In the genomic region with DNA sequence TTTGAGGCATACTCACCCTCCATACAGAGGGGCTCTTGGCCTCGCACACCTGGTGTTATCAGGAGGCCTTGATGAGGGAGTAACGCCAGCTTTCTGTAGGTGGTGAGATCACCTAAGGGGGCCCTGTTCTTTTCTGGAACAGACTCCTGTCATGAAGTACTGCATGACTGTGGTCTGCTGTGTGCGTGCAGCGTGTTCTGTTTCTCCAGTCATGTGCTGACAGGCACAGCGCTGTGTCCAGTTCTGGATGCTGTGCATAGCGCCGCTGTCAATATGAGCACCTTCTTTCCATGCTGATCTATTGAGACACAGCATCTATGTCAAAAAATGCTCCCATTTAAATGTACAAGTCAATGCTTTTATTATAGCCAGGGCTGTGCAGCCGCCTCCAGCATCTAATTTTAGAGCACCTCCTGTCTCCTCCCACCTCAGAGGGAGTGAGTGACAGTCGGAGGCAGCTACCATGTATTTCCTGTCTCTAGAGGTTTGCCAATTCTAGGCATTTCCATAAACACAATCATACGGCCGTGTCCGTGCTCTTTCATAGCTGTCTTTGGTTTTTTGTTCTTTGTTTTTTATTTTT, we compare ENCODE assay signal across 10 mouse cellular contexts. TPM values are rescaled to one million over a fixed set of nuclear protein-coding genes. Genes with fewer than 3 reads are reported as not detected.
DNase-seq lines count a peak whose midpoint lies in the region; ATAC-seq and TF ChIP-seq lines count a peak whose summit lies in the region.
"Had no signal": no experiment of that assay in that cellular context is flagged by ENCODE, and none has a peak within 500 bp of the region (broad histone marks: within the 10 kb centered on the region; RNA-seq: fewer than 3 reads in every experiment).

No protein-coding gene starts in this region.

- no peaks in the 10 kb centered on the region for H3K36me3 ChIP-seq in heart, embryonic 15.5 days
- H3K36me3 ChIP-seq in hindbrain, embryonic 16.5 days (ENCODE audit: control insufficient read depth, insufficient read depth, low read length): no peaks in the 10 kb centered on the region
- H3K36me3 ChIP-seq in liver, postnatal 0 days (replicated peaks; ENCODE audit: insufficient read depth, low read length): no peaks in the 10 kb centered on the region

- no peaks in the 10 kb centered on the region for H3K27me3 ChIP-seq in heart, embryonic 15.5 days
- H3K27me3 ChIP-seq in hindbrain, embryonic 16.5 days (replicated peaks; ENCODE audit: control insufficient read depth, insufficient read depth, low read length): no peaks in the 10 kb centered on the region
- no peaks in the 10 kb centered on the region for H3K27me3 ChIP-seq in liver, postnatal 0 days (ENCODE audit: insufficient read depth, low read length)

- peaks cover 13% of the 10 kb centered on the region for H3K4me1 ChIP-seq in heart, embryonic 15.5 days (replicated peaks)
- H3K4me1 ChIP-seq in hindbrain, embryonic 16.5 days (ENCODE audit: control insufficient read depth, insufficient read depth, low read depth, low read length): no peaks in the 10 kb centered on the region
- peaks cover 26% of the 10 kb centered on the region for H3K4me1 ChIP-seq in liver, postnatal 0 days (ENCODE audit: insufficient read depth)

- no peak overlapping the region for H3K9ac ChIP-seq in heart, embryonic 15.5 days
- H3K9ac ChIP-seq in hindbrain, embryonic 16.5 days (ENCODE audit: low read depth, low read length): no peak overlapping the region
- no peak overlapping the region for H3K9ac ChIP-seq in liver, postnatal 0 days (replicated peaks)
- H3K9ac ChIP-seq: lung, embryonic 14.5 days had no signal

- H3K4me2 ChIP-seq in heart, embryonic 15.5 days: peak overlapping the region; percentile 14
- no peak overlapping the region for H3K4me2 ChIP-seq in hindbrain, embryonic 16.5 days (ENCODE audit: low read length)
- no peak overlapping the region for H3K4me2 ChIP-seq in liver, postnatal 0 days (ENCODE audit: low read depth, low read length)
- H3K4me2 ChIP-seq: lung, embryonic 14.5 days had no signal

- 43% methylated on average over 12 of the region's 12 CpGs for WGBS in heart, embryonic 15.5 days
- 74% methylated on average over 12 of the region's 12 CpGs for WGBS in hindbrain, embryonic 16.5 days
- WGBS in liver, postnatal 0 days (ENCODE audit: insufficient replicate concordance): 59% methylated on average over 12 of the region's 12 CpGs

- ATAC-seq in heart, embryonic 15.5 days (replicated peaks; ENCODE audit: insufficient number of reproducible peaks, insufficient read depth, low FRiP score, low read depth): no peak
- ATAC-seq in hindbrain, embryonic 16.5 days: peak; percentile 35; the same call in 1 of the 2 replicates
- no peak for ATAC-seq in liver, postnatal 0 days

- no peak for TF ChIP-seq CTCF in liver, postnatal 0 days (IDR thresholded peaks at IDR 0.05; ENCODE audit: low read depth)

- H3K9me3 ChIP-seq in heart, embryonic 15.5 days (replicated peaks): no peaks in the 10 kb centered on the region
- no peaks in the 10 kb centered on the region for H3K9me3 ChIP-seq in hindbrain, embryonic 16.5 days (ENCODE audit: control insufficient read depth, low read length)
- H3K9me3 ChIP-seq in liver, postnatal 0 days (ENCODE audit: low read length): no peaks in the 10 kb centered on the region

- intact Hi-C loops in heart, postnatal 14 days (cut with DNase I): no loop called here

- no peak for DNase-seq in heart, postnatal 14 days
- peak; percentile 52 for DNase-seq in 416B (ENCODE audit: low read depth)
- peak; percentile 47 for DNase-seq in CD4-positive helper T cell, adult 2 months (ENCODE audit: low read depth, low spot score)
- no peak for DNase-seq in adrenal gland, postnatal 14 days
- DNase-seq in liver, postnatal 0 days: no peak
- no peak for DNase-seq in lung, postnatal 25 days (ENCODE audit: low spot score)
- DNase-seq: lung, embryonic 14.5 days had no signal

- TF ChIP-seq EP300 in liver, postnatal 0 days (IDR thresholded peaks at IDR 0.05; ENCODE audit: low read depth): no peak

- no peak overlapping the region for H3K4me3 ChIP-seq in heart, embryonic 15.5 days
- H3K4me3 ChIP-seq in hindbrain, embryonic 16.5 days (ENCODE audit: low read length): no peak overlapping the region
- H3K4me3 ChIP-seq in liver, postnatal 0 days (ENCODE audit: low read depth, low read length): no peak overlapping the region

- no peak overlapping the region for H3K27ac ChIP-seq in heart, embryonic 15.5 days
- H3K27ac ChIP-seq in hindbrain, embryonic 16.5 days (ENCODE audit: low read depth, low read length): no peak overlapping the region
- no peak overlapping the region for H3K27ac ChIP-seq in liver, postnatal 0 days (ENCODE audit: low read depth)

RNA-seq across cellular contexts. Expression of gene Cry2, which starts 8.7 kb away (rescaled TPM):
- 15.8 and 20.9 TPM in 2 replicates for polyA plus RNA-seq in heart, embryonic 15.5 days (2015; fragmentation: Nextera tagmentation; extraction: Ambion mirVana)
- 10 to 100 TPM; 20.9 to 26.6 TPM for total RNA-seq in heart, postnatal 14 days (2021)
- polyA plus RNA-seq in hindbrain, embryonic 16.5 days (2015; fragmentation: Nextera tagmentation; extraction: Ambion mirVana): 51.4 and 53.2 TPM in 2 replicates
- total RNA-seq in adrenal gland, postnatal 14 days (2021): 31.8 and 37.3 TPM in 2 replicates
- polyA plus RNA-seq in liver, postnatal 0 days (2015; fragmentation: Nextera tagmentation; extraction: Ambion mirVana): 9.6 and 11.9 TPM in 2 replicates

RNA-seq across cellular contexts. Expression of gene Slc35c1, which starts 17.8 kb away (rescaled TPM):
- 6.9 and 11.6 TPM in 2 replicates for polyA plus RNA-seq in heart, embryonic 15.5 days (2015; fragmentation: Nextera tagmentation; extraction: Ambion mirVana)
- total RNA-seq in heart, postnatal 14 days (2021): 1 to 10 TPM; 5.5 to 5.6 TPM
- 18.9 and 20.7 TPM in 2 replicates for polyA plus RNA-seq in hindbrain, embryonic 16.5 days (2015; fragmentation: Nextera tagmentation; extraction: Ambion mirVana)
- total RNA-seq in adrenal gland, postnatal 14 days (2021): 15.6 and 19.5 TPM in 2 replicates
- 9.0 and 9.3 TPM in 2 replicates for polyA plus RNA-seq in liver, postnatal 0 days (2015; fragmentation: Nextera tagmentation; extraction: Ambion mirVana)

RNA-seq across cellular contexts. Expression of gene Mapk8ip1, which starts 41.4 kb away (rescaled TPM):
- 5.7 and 9.7 TPM in 2 replicates for polyA plus RNA-seq in heart, embryonic 15.5 days (2015; fragmentation: Nextera tagmentation; extraction: Ambion mirVana)
- 1 to 10 TPM; 7.4 to 8.6 TPM for total RNA-seq in heart, postnatal 14 days (2021)
- polyA plus RNA-seq in hindbrain, embryonic 16.5 days (2015; fragmentation: Nextera tagmentation; extraction: Ambion mirVana): 112 and 130 TPM in 2 replicates
- total RNA-seq in adrenal gland, postnatal 14 days (2021): 21.2 and 22.8 TPM in 2 replicates
- polyA plus RNA-seq in liver, postnatal 0 days (2015; fragmentation: Nextera tagmentation; extraction: Ambion mirVana): 2.6 and 2.8 TPM in 2 replicates
- total RNA-seq: neutrophil, adult 5-6 weeks had no signal

Comparison
In these comparisons a context has a peak if more than half of its experiments do, and no peak if none do; other contexts are left out.
1. DNase-seq: peak in 416B (single experiment) and CD4-positive helper T cell, adult 2 months (single experiment); none in heart, postnatal 14 days (0 of 2), adrenal gland, postnatal 14 days (single experiment), liver, postnatal 0 days (single experiment) and lung, postnatal 25 days (single experiment).
2. RNA of gene Mapk8ip1, which starts 41.4 kb away (polyA plus RNA-seq): 112 to 130 TPM in hindbrain, embryonic 16.5 days; 5.7 to 9.7 TPM in heart, embryonic 15.5 days and 2.6 to 2.8 TPM in liver, postnatal 0 days; every median in the first group is over 10 times any median in the second.